Mouse (Mus musculus) limb, embryonic 12.5 days (tissue): ENCODE measurements around the gene Clns1a. TPM values are rescaled to one million over a fixed set of nuclear protein-coding genes. Genes with fewer than 3 reads are reported as not detected.

Experiments
- ATAC-seq: fragments of 200-750 bp; cut with Nextera tagmentation; 2 replicates; pipeline ENCODE4 v1.8.0; 2017; ENCODE audit warnings: low read depth, moderate TSS enrichment; ENCODE audit not compliant: insufficient number of reproducible peaks, insufficient read depth, low FRiP score, low TSS enrichment
- H3K27ac ChIP-seq: fragments of 300-500 bp; sonication (generic); 2 replicates; pipeline ENCODE4 v1.5.1; 2016; ENCODE audit warnings: mild to moderate bottlenecking, moderate library complexity
- H3K27me3 ChIP-seq: fragments of 300-500 bp; sonication (generic); 2 replicates; pipeline ENCODE4 v1.6.1; 2016; ENCODE audit warnings: mild to moderate bottlenecking, moderate library complexity
- H3K36me3 ChIP-seq: fragments of 300-500 bp; sonication (generic); 2 replicates; pipeline ENCODE4 v1.6.1; 2016; ENCODE audit warnings: mild to moderate bottlenecking, moderate library complexity
- H3K4me1 ChIP-seq: fragments of 300-500 bp; sonication (generic); replicated peaks from 2 replicates; pipeline ENCODE4 v1.6.1; 2016
- H3K4me2 ChIP-seq: fragments of 300-500 bp; sonication (generic); 2 replicates; pipeline ENCODE4 v1.6.1; 2016; ENCODE audit warnings: mild to moderate bottlenecking, moderate library complexity
- H3K4me3 ChIP-seq: fragments of 300-500 bp; sonication (generic); replicated peaks from 2 replicates; pipeline ENCODE4 v1.5.1; 2016; ENCODE audit warnings: mild to moderate bottlenecking
- H3K9ac ChIP-seq: fragments of 300-500 bp; sonication (generic); replicated peaks from 2 replicates; pipeline ENCODE4 v1.6.1; 2016; ENCODE audit warnings: mild to moderate bottlenecking, moderate library complexity
- H3K9me3 ChIP-seq: fragments of 300-500 bp; sonication (generic); 2 replicates; pipeline ENCODE4 v1.6.1; 2016; ENCODE audit warnings: mild to moderate bottlenecking, moderate library complexity
- WGBS: fragments of 180-500 bp; shearing (Covaris S2); methylation state at CpG from one replicate; pipeline ENCODE4 v1.1.7; 2016; 5-methylcytosine and 5-hydroxymethylcytosine counted together
- polyA plus RNA-seq: library from polyadenylated mRNA; unstranded; fragments of >200 nt; fragmentation: Nextera tagmentation; extraction: Ambion mirVana; gene quantifications from 2 replicates; pipeline ENCODE4 v1.2.1, GENCODE M21; 2016

The Clns1a gene
- polyA plus RNA-seq, 1 experiment from 2014 or later, result 240 TPM

GRCm38 (mm10) chr7:97767841-97768240, 71.4 kb downstream of the Clns1a start:
- no peak overlapping the region for H3K9ac ChIP-seq
- no peaks in the 10 kb centered on the region for H3K27me3 ChIP-seq
- no peak overlapping the region for H3K27ac ChIP-seq
- H3K4me2 ChIP-seq, result no peak overlapping the region
- no peaks in the 10 kb centered on the region for H3K9me3 ChIP-seq
- H3K4me1 ChIP-seq, result no peaks in the 10 kb centered on the region
- H3K36me3 ChIP-seq, result no peaks in the 10 kb centered on the region
- 72% methylated on average over 8 of the region's 8 CpGs for WGBS
- no peak overlapping the region for H3K4me3 ChIP-seq
- ATAC-seq, result no peak

- Histone ChIP-seq H3K36me3 (no peaks in the 10 kb centered on the region), H3K9ac (no peak overlapping the region), H3K9me3 (no peaks in the 10 kb centered on the region), H3K4me2 (no peak overlapping the region), H3K4me3 (no peak overlapping the region), H3K4me1 (no peaks in the 10 kb centered on the region), H3K27me3 (no peaks in the 10 kb centered on the region), H3K27ac (no peak overlapping the region)
- no peak for ATAC-seq
- WGBS, result 76% methylated on average over 4 of the region's 4 CpGs
These were observed 72.6 kb downstream of the Clns1a start for GRCm38 (mm10) chr7:97769020-97769419.

Other genes with a start within 250 kb of the Clns1a start
- 1.5 and 2.0 TPM in 2 replicates for gene Kctd14, start 245.3 kb upstream of the Clns1a start, polyA plus RNA-seq
- gene Ints4, start 215.7 kb upstream of the Clns1a start, polyA plus RNA-seq, result 60.0 and 61.2 TPM in 2 replicates
- gene Aamdc, start 117.1 kb upstream of the Clns1a start, polyA plus RNA-seq, result 55.2 and 55.5 TPM in 2 replicates
- 33.6 and 34.3 TPM in 2 replicates for gene Rsf1, start 116.7 kb upstream of the Clns1a start, polyA plus RNA-seq
- gene Aqp11, start 41.7 kb downstream of the Clns1a start, polyA plus RNA-seq, result 2.5 and 2.8 TPM in 2 replicates
- 26.8 and 28.0 TPM in 2 replicates for gene Pak1, start 91.9 kb downstream of the Clns1a start, polyA plus RNA-seq
- not detected in 2 replicates for gene Gdpd4, start 223.3 kb downstream of the Clns1a start, polyA plus RNA-seq